Mouse (Mus musculus): ENCODE measurements around the gene E030018B13Rik. TPM values are rescaled to one million over a fixed set of nuclear protein-coding genes. Genes with fewer than 3 reads are reported as not detected.

The E030018B13Rik gene
- total and polyA plus RNA-seq, 3 experiments = 0.07 TPM; not detected in 2

GRCm38 (mm10) chr7:63938066-63938913 is 21.6 kb downstream of the E030018B13Rik start:
- DNase-seq (ENCODE audit: low read depth, low spot score) = no peak
- Histone ChIP-seq H3K36me3 (ENCODE audit: control insufficient read depth in 1 of 2, insufficient read depth in 2 of 2, low read length in 2 of 2) (peaks cover 0 to 34% of the 10 kb centered on the region in 2 experiments; a peak in 2 of 4 replicates), H3K4me3 (ENCODE audit: control insufficient read depth in 1 of 2, insufficient read depth in 1 of 2, low read depth in 2 of 2, low read length in 2 of 2) (peak overlapping the region; percentile 77 to 96), H3K27ac (ENCODE audit: control insufficient read depth, low read depth, low read length) (peak overlapping the region; percentile 87), H3K9ac (ENCODE audit: control insufficient read depth, low read depth, low read length, poor library complexity, severe bottlenecking) (peak overlapping the region; percentile 85), H3K79me2 (ENCODE audit: control insufficient read depth, insufficient read depth, low read length, poor library complexity) (peaks cover 52% of the 10 kb centered on the region), H3K27me3 (ENCODE audit: control insufficient read depth in 1 of 2, insufficient read depth in 2 of 2, low read length in 2 of 2) (no peaks in the 10 kb centered on the region), H3K9me3 (replicated peaks; ENCODE audit: insufficient read depth, low read length) (no peaks in the 10 kb centered on the region), H3K4me1 (ENCODE audit: control insufficient read depth in 1 of 2, insufficient read depth in 2 of 2, low read length in 2 of 2) (peaks cover 32 to 36% of the 10 kb centered on the region in 2 experiments)
- no peak for TF ChIP-seq ZKSCAN1 (IDR thresholded peaks at IDR 0.05; ENCODE audit: low read depth, low read length)
- no peak for TF ChIP-seq CHD1 (IDR thresholded peaks at IDR 0.05; ENCODE audit: low read depth, low read length)
- TF ChIP-seq GABPA (IDR thresholded peaks at IDR 0.05; ENCODE audit: low read depth, low read length) = no peak
- no peak for TF ChIP-seq MYB (IDR thresholded peaks at IDR 0.05; ENCODE audit: low read depth, low read length)
- no peak for TF ChIP-seq SMC3 (IDR thresholded peaks at IDR 0.05; ENCODE audit: low read depth, low read length)
- TF ChIP-seq ZC3H11A (IDR thresholded peaks at IDR 0.05; ENCODE audit: low read depth, low read length) = no peak
- no peak for TF ChIP-seq MXI1 (IDR thresholded peaks at IDR 0.05; ENCODE audit: low read depth, low read length)
- TF ChIP-seq MEF2A (IDR thresholded peaks at IDR 0.05; ENCODE audit: extremely low read depth, insufficient replicate concordance, low read depth, low read length, poor library complexity, severe bottlenecking) = no peak
- no peak for TF ChIP-seq ETS1 (IDR thresholded peaks at IDR 0.05; ENCODE audit: low read depth, low read length)
- no peak for TF ChIP-seq EP300 (IDR thresholded peaks at IDR 0.05; ENCODE audit: low read depth in 1 of 2, low read length in 2 of 2)
- TF ChIP-seq NELFE (IDR thresholded peaks at IDR 0.05; ENCODE audit: low read depth, low read length) = peak; percentile 42
- TF ChIP-seq TCF12 (IDR thresholded peaks at IDR 0.05; ENCODE audit: low read depth, low read length) = 0 out of 2 replicates have a peak, but pooled peaks have one; percentile 8
- peak; percentile 55; the same call in 1 of the 2 replicates for TF ChIP-seq MAX (IDR thresholded peaks at IDR 0.05; ENCODE audit: low read length)
- TF ChIP-seq CHD2 (IDR thresholded peaks at IDR 0.05; ENCODE audit: low read length) = no peak
- TF ChIP-seq E2F4 (IDR thresholded peaks at IDR 0.05; ENCODE audit: borderline replicate concordance, low read depth, low read length) = no peak
- TF ChIP-seq JUND (IDR thresholded peaks at IDR 0.05; ENCODE audit: low read depth, low read length) = no peak
- TF ChIP-seq MYC (IDR thresholded peaks at IDR 0.05; ENCODE audit: low read depth, low read length) = no peak
- no peak for TF ChIP-seq SIN3A (IDR thresholded peaks at IDR 0.05; ENCODE audit: low read length)
- no peak for TF ChIP-seq UBTF (IDR thresholded peaks at IDR 0.05; ENCODE audit: borderline replicate concordance, insufficient read depth, low read depth, low read length)
- TF ChIP-seq RCOR1 (IDR thresholded peaks at IDR 0.05; ENCODE audit: low read depth, low read length) = no peak
- TF ChIP-seq NRF1 (IDR thresholded peaks at IDR 0.05; ENCODE audit: insufficient read depth, low read depth, low read length, poor library complexity, severe bottlenecking) = no peak
- TF ChIP-seq POLR2AphosphoS5 (IDR thresholded peaks at IDR 0.05; ENCODE audit: borderline replicate concordance, low read depth, low read length) = no peak
- no peak for TF ChIP-seq USF1 (IDR thresholded peaks at IDR 0.05; ENCODE audit: low read depth, low read length)
- TF ChIP-seq ZNF384 (IDR thresholded peaks at IDR 0.05; ENCODE audit: low read depth, low read length) = no peak
- no peak for TF ChIP-seq TAL1 (IDR thresholded peaks at IDR 0.05; ENCODE audit: low read length)
- no peak for TF ChIP-seq RAD21 (IDR thresholded peaks at IDR 0.05; ENCODE audit: low read depth, low read length)
- no peak for TF ChIP-seq ZMIZ1 (IDR thresholded peaks at IDR 0.05; ENCODE audit: low read depth, low read length)
- TF ChIP-seq MAZ (IDR thresholded peaks at IDR 0.05; ENCODE audit: low read depth, low read length) = 0 out of 2 replicates have a peak, but pooled peaks have one; percentile 43
- no peak for TF ChIP-seq ELF1 (IDR thresholded peaks at IDR 0.05; ENCODE audit: low read depth, low read length)
- TF ChIP-seq MAFK (IDR thresholded peaks at IDR 0.05; ENCODE audit: borderline replicate concordance, low read depth, low read length) = no peak
- TF ChIP-seq USF2 (IDR thresholded peaks at IDR 0.05; ENCODE audit: borderline replicate concordance in 1 of 2, insufficient read depth in 1 of 2, low read depth in 1 of 2, low read length in 2 of 2) = no peak
- no peak for TF ChIP-seq TBP (IDR thresholded peaks at IDR 0.05; ENCODE audit: low read depth, low read length)
- 0 out of 2 replicates have a peak, but pooled peaks have one; percentile 14 for TF ChIP-seq POLR2AphosphoS2 (IDR thresholded peaks at IDR 0.05; ENCODE audit: low read length)
- TF ChIP-seq CTCF (IDR thresholded peaks at IDR 0.05 in 2 of 3, conservative IDR thresholded peaks at IDR 0.05 in 1 of 3; ENCODE audit: control insufficient read depth in 1 of 3, insufficient read depth in 1 of 3, low read depth in 2 of 3, low read length in 3 of 3, poor library complexity in 1 of 3, severe bottlenecking in 1 of 3) = no peak
- TF ChIP-seq GATA1 (IDR thresholded peaks at IDR 0.05; ENCODE audit: low read depth, low read length) = no peak
- no peak for TF ChIP-seq HCFC1 (IDR thresholded peaks at IDR 0.05; ENCODE audit: low read depth, low read length)

Data from MEL (cell line).